Mouse (Mus musculus): ENCODE measurements around the gene Nbea.

DNA sequence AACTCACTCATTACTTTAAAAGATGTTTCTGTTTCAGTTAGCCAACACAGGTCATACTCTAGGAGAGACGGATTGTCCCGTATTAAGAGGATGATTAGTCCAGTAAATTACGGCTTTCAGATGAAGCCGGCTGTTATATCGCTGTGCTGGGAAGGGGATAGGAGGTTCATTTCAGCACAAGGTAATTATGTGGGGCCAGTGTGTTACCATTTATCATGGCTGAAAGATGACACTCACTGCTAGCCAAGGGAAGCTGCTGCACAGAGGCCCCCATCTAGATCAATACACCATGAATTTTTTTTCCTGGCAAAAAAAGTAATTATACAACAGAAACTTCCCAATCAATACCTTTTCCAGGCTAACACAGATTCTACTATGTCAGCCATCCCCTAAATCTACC is 353.3 kb downstream of the Nbea start:
- no peak for TF ChIP-seq GATA1 (IDR thresholded peaks at IDR 0.05; ENCODE audit: borderline replicate concordance, low read length)
- TF ChIP-seq FLI1 (IDR thresholded peaks at IDR 0.05; ENCODE audit: low read length), result no peak

Measured in megakaryocyte, embryonic 14.5 days (primary cell).